Comparison of ENCODE assay signal across 14 mouse cellular contexts in the genomic region with DNA sequence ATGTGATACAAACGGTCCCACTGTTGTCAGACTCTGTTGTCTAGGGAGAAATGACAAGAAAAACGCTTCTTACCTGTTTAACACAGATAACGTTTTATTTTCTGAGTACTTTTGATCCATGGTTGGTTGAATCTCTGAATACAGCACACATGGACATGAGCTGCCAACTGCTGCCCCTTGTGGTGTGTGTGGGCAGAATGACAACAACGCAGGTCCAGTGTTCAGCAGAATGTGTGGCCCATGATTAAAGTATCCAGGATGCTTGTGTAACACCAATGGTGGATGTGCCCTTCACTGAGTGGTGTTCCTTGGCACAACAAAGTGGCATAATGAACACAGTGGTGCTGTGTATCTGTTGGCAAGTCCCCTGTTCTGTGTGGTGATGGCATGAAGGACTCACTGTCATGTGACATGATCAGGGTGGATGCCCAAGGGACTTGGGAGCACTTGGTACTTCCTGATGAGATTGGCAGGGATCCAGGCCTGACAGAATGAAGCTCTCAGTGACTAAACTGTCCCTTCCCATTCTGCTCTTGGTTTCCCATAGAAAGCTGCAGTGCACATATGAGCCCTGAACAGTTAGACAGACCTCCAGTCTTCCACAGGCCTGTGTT. TPM values are rescaled to one million over a fixed set of nuclear protein-coding genes. Genes with fewer than 3 reads are reported as not detected.
A peak's percentile ranks its signal among the peaks of the same experiment; 100 is the strongest.
DNase-seq lines count a peak whose midpoint lies in the region; ATAC-seq and TF ChIP-seq lines count a peak whose summit lies in the region.
"Had no signal": no experiment of that assay in that cellular context is flagged by ENCODE, and none has a peak within 500 bp of the region (broad histone marks: within the 10 kb centered on the region; RNA-seq: fewer than 3 reads in every experiment).

No protein-coding gene starts in this region.

- H3K79me2 ChIP-seq in heart, adult 2 months (replicated peaks; ENCODE audit: control insufficient read depth, insufficient read depth, low read length) = no peaks in the 10 kb centered on the region

- no peak overlapping the region for H3K27ac ChIP-seq in heart, adult 2 months
- no peak overlapping the region for H3K27ac ChIP-seq in liver, postnatal 0 days (ENCODE audit: low read depth)
- H3K27ac ChIP-seq in liver, embryonic 12.5 days = no peak overlapping the region
- H3K27ac ChIP-seq: embryonic facial prominence, embryonic 10.5 days; stomach, embryonic 15.5 days had no signal

- no peaks in the 10 kb centered on the region for H3K27me3 ChIP-seq in heart, adult 2 months (ENCODE audit: control insufficient read depth, insufficient read depth, low read length)
- H3K27me3 ChIP-seq in liver, postnatal 0 days (ENCODE audit: insufficient read depth, low read length) = no peaks in the 10 kb centered on the region
- H3K27me3 ChIP-seq in liver, embryonic 12.5 days (replicated peaks) = peaks cover 10% of the 10 kb centered on the region; the same call in 1 of the 2 replicates
- H3K27me3 ChIP-seq: stomach, embryonic 15.5 days had no signal

- TF ChIP-seq EP300 in heart, adult 2 months (IDR thresholded peaks at IDR 0.05; ENCODE audit: insufficient read depth, low read depth, low read length) = no peak
- TF ChIP-seq EP300 in liver, postnatal 0 days (IDR thresholded peaks at IDR 0.05; ENCODE audit: low read depth) = no peak

- H3K9me3 ChIP-seq in liver, postnatal 0 days (ENCODE audit: low read length) = no peaks in the 10 kb centered on the region
- H3K9me3 ChIP-seq in liver, embryonic 12.5 days (replicated peaks) = no peaks in the 10 kb centered on the region
- H3K9me3 ChIP-seq: embryonic facial prominence, embryonic 10.5 days; stomach, embryonic 15.5 days had no signal

- no peak overlapping the region for H3K9ac ChIP-seq in heart, adult 2 months (ENCODE audit: low read depth, low read length)
- no peak overlapping the region for H3K9ac ChIP-seq in liver, postnatal 0 days (replicated peaks)
- no peak overlapping the region for H3K9ac ChIP-seq in liver, embryonic 12.5 days
- H3K9ac ChIP-seq: stomach, embryonic 15.5 days had no signal

- no peak for ATAC-seq in liver, postnatal 0 days
- no peak for ATAC-seq in liver, embryonic 12.5 days

- TF ChIP-seq CTCF in heart, adult 2 months (IDR thresholded peaks at IDR 0.05) = peak; percentile 6; the same call in 1 of the 2 replicates
- TF ChIP-seq CTCF in liver, postnatal 0 days (IDR thresholded peaks at IDR 0.05; ENCODE audit: low read depth) = peak; percentile 26; the same call in 1 of the 2 replicates

- 77% methylated on average over 4 of the region's 4 CpGs for WGBS in heart, adult 2 months
- WGBS in liver, postnatal 0 days (ENCODE audit: insufficient replicate concordance) = 70% methylated on average over 4 of the region's 4 CpGs
- 70% methylated on average over 4 of the region's 4 CpGs for whole genome bisulfite sequencing in liver, embryonic 12.5 days (ENCODE audit: insufficient replicate concordance)

- no peaks in the 10 kb centered on the region for H3K36me3 ChIP-seq in heart, adult 2 months (ENCODE audit: control insufficient read depth, insufficient read depth, low read length)
- H3K36me3 ChIP-seq in liver, postnatal 0 days (replicated peaks; ENCODE audit: insufficient read depth, low read length) = no peaks in the 10 kb centered on the region; the same call in 1 of the 2 replicates
- peaks cover 21% of the 10 kb centered on the region for H3K36me3 ChIP-seq in liver, embryonic 12.5 days
- H3K36me3 ChIP-seq: stomach, embryonic 15.5 days had no signal

- intact Hi-C loops in heart, adult 2 months (cut with DNase I) = loop anchor here (5.0 kb wide), 1 partner anchor 41 kb away; no protein-coding TSS in a partner anchor

- no peak overlapping the region for H3K4me3 ChIP-seq in heart, adult 2 months
- no peak overlapping the region for H3K4me3 ChIP-seq in liver, postnatal 0 days (ENCODE audit: low read depth, low read length)
- no peak overlapping the region for H3K4me3 ChIP-seq in liver, embryonic 12.5 days
- H3K4me3 ChIP-seq: embryonic facial prominence, embryonic 10.5 days; stomach, embryonic 15.5 days had no signal

- DNase-seq in heart, adult 2 months = no peak
- DNase-seq in heart, adult 9 months (ENCODE audit: low spot score in 2 of 2) = no peak
- DNase-seq in liver, postnatal 0 days = no peak
- DNase-seq in 416B (ENCODE audit: low read depth) = peak; percentile 61
- peak; percentile 37 for DNase-seq in brain, adult 2 months (ENCODE audit: low read depth, low spot score)
- DNase-seq in spleen, adult 18-20 months = no peak
- DNase-seq in ovary, postnatal 10 days (ENCODE audit: low spot score) = no peak
- DNase-seq: adrenal gland, postnatal 14 days; cerebellum, adult 11-12 months; heart, adult 11 months; heart, postnatal 14 days had no signal

- TF ChIP-seq POLR2A in heart, adult 2 months (IDR thresholded peaks at IDR 0.05; ENCODE audit: insufficient read depth, low read depth, low read length) = no peak

- no peaks in the 10 kb centered on the region for H3K4me1 ChIP-seq in heart, adult 2 months (ENCODE audit: control insufficient read depth, insufficient read depth, low read length)
- no peaks in the 10 kb centered on the region for H3K4me1 ChIP-seq in liver, postnatal 0 days (ENCODE audit: insufficient read depth)
- H3K4me1 ChIP-seq in liver, embryonic 12.5 days = no peaks in the 10 kb centered on the region
- H3K4me1 ChIP-seq: stomach, embryonic 15.5 days had no signal

- H3K4me2 ChIP-seq in liver, postnatal 0 days (ENCODE audit: low read depth, low read length) = no peak overlapping the region
- H3K4me2 ChIP-seq in liver, embryonic 12.5 days = no peak overlapping the region
- H3K4me2 ChIP-seq: stomach, embryonic 15.5 days had no signal

RNA-seq across cellular contexts. Expression of a gene that starts 22.7 kb away (rescaled TPM):
- 10 to 100 TPM; 17.9 to 19.4 TPM for total RNA-seq in heart, adult 2 months (2021)
- polyA plus RNA-seq in heart, adult 2 months (2012; rRNA removed) = 8.1 and 13.1 TPM in 2 replicates
- polyA plus RNA-seq in liver, postnatal 0 days (2015; fragmentation: Nextera tagmentation; extraction: Ambion mirVana) = 4.6 and 4.8 TPM in 2 replicates
- polyA plus RNA-seq in liver, embryonic 12.5 days (2016; fragmentation: Nextera tagmentation; extraction: Ambion mirVana) = 20.2 and 20.9 TPM in 2 replicates

Comparison
In these comparisons a context has a peak if more than half of its experiments do, and no peak if none do; other contexts are left out.
1. DNase-seq: peak in 416B (single experiment) and brain, adult 2 months (single experiment); none in heart, adult 2 months (0 of 2), heart, adult 9 months (0 of 2), liver, postnatal 0 days (single experiment), spleen, adult 18-20 months (0 of 2) and ovary, postnatal 10 days (single experiment).